Mouse (Mus musculus) limb, embryonic 14.5 days (tissue): ENCODE measurements around the gene Btbd11. TPM values are rescaled to one million over a fixed set of nuclear protein-coding genes. Genes with fewer than 3 reads are reported as not detected.
A peak's percentile ranks its signal among the peaks of the same experiment; 100 is the strongest.

Source experiments
- ATAC-seq: fragments of 200-750 bp; cut with Nextera tagmentation; 2 replicates; pipeline ENCODE4 v1.8.0; 2017; ENCODE audit warnings: low read depth, moderate number of reproducible peaks, moderate TSS enrichment; ENCODE audit not compliant: low FRiP score
- DNase-seq: peaks from one replicate; pipeline ENCODE4 v3.0.0-alpha.2; 2015; ENCODE audit warnings: low spot score
- H3K27ac ChIP-seq: fragments of 300-500 bp; sonication (generic); replicated peaks from 2 replicates; pipeline ENCODE4 v1.5.1; 2014; ENCODE audit warnings: low read depth, mild to moderate bottlenecking, low read length, moderate library complexity, mixed read lengths
- H3K27me3 ChIP-seq: fragments of 300-500 bp; sonication (generic); 2 replicates; pipeline ENCODE4 v1.6.1; 2014; ENCODE audit warnings: low read length, mixed read lengths; ENCODE audit not compliant: control insufficient read depth, insufficient read depth
- H3K36me3 ChIP-seq: fragments of 300-500 bp; sonication (generic); 2 replicates; pipeline ENCODE4 v1.6.1; 2014; ENCODE audit warnings: mild to moderate bottlenecking, low read length, moderate library complexity, mixed read lengths; ENCODE audit not compliant: control insufficient read depth, insufficient read depth
- H3K4me1 ChIP-seq: fragments of 300-500 bp; sonication (generic); 2 replicates; pipeline ENCODE4 v1.6.1; 2014; ENCODE audit warnings: antibody characterized with exemption, low read length, mixed read lengths; ENCODE audit not compliant: control insufficient read depth, insufficient read depth
- H3K4me2 ChIP-seq: fragments of 300-500 bp; sonication (generic); replicated peaks from 2 replicates; pipeline ENCODE4 v1.6.1; 2014; ENCODE audit warnings: low read depth, mild to moderate bottlenecking, low read length, moderate library complexity; ENCODE audit not compliant: severe bottlenecking
- H3K4me3 ChIP-seq: fragments of 300-500 bp; sonication (generic); replicated peaks from 2 replicates; pipeline ENCODE4 v1.5.1; 2014; ENCODE audit warnings: low read length
- H3K9ac ChIP-seq: fragments of 300-500 bp; sonication (generic); 2 replicates; pipeline ENCODE4 v1.6.1; 2014; ENCODE audit warnings: mild to moderate bottlenecking, low read depth, low read length, moderate library complexity; ENCODE audit not compliant: severe bottlenecking
- H3K9me3 ChIP-seq: fragments of 300-500 bp; sonication (generic); 2 replicates; pipeline ENCODE4 v1.6.1; 2016; ENCODE audit warnings: low read length; ENCODE audit not compliant: control insufficient read depth
- POLR2A ChIP-seq: fragments of 200-500 bp; IDR thresholded peaks from 2 replicates; pipeline ENCODE4 v1.8.0; 2012; ENCODE audit warnings: inconsistent platforms, mild to moderate bottlenecking, moderate library complexity, borderline replicate concordance; ENCODE audit not compliant: insufficient read depth, insufficient read length; ENCODE audit errors: extremely low read depth
- WGBS: fragments of 180-500 bp; shearing (Covaris S2); extraction: QIAGEN DNeasy Blood & Tissue Kit; methylation state at CpG from one replicate; pipeline ENCODE4 v1.1.7; 2014; 5-methylcytosine and 5-hydroxymethylcytosine counted together
- polyA plus RNA-seq, 2 experiments: library from polyadenylated mRNA; depleted of rRNA in 1 of 2; stranded (reverse) in 1 of 2; unstranded in 1 of 2; fragments of >200 nt; fragmentation: Nextera tagmentation in 1 of 2; extraction: Ambion mirVana in 1 of 2; gene quantifications; 2 replicates each; pipeline versions ENCODE4 v1.2.1 to v1.2.3; 2012 to 2014

Gene Btbd11
- polyA plus RNA-seq, 2 experiments: 10.2 to 11.6 TPM

DNA sequence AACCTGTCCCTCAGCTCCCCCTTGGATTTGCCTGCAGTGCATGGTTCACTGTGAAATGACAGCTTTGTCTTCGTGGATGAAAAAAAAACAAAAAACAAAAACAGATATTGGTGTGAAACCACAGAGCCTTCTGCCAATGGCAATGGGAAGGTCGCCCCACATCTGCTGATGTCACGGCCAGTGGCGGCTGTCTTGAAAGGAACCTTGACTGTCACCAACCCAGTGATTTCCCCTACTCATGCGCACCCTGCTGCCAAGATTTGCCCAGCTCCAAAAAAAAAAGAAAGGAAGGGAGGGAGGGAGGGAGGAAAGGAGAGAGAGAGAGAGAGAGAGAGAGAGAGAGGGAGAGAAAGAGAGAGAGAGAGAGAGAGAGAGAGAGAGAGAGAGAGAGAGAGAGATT, 251.5 kb downstream of the Btbd11 start:
- no peak for ATAC-seq
- no peak overlapping the region for H3K9ac ChIP-seq

DNA sequence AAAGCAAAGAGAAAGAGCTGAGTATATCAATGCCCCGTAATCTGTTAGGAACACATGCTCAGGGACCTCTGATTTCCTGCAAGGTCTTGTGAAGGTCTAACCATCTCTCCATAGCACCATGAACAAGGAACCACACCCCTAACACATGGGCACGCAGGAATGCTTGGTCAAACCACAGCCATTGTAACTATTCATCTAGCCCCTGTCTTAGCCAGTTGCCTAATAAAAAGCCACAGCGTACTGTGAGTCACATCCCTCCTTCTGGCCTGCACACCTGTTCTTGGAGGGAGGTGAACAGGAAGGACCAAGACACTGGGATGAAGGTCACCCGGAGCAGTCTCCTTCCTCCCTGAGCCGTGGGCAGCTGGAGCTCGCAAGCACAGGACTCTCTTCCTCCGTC, 253.0 kb downstream of the Btbd11 start:
- Histone ChIP-seq H3K9me3 (no peaks in the 10 kb centered on the region), H3K36me3 (no peaks in the 10 kb centered on the region), H3K4me1 (peaks cover 7% of the 10 kb centered on the region), H3K27ac (no peak overlapping the region), H3K9ac (no peak overlapping the region), H3K4me2 (no peak overlapping the region), H3K27me3 (no peaks in the 10 kb centered on the region), H3K4me3 (no peak overlapping the region)
- DNase-seq (no peak), ATAC-seq (no peak)
- TF ChIP-seq POLR2A: no peak
- 67% methylated on average over 7 of the region's 7 CpGs for WGBS

More for the DNA sequence above, 251.5 kb downstream of the Btbd11 start:
- H3K9me3 ChIP-seq: no peaks in the 10 kb centered on the region
- no peak overlapping the region for H3K4me2 ChIP-seq
- H3K27ac ChIP-seq: no peak overlapping the region
- no peaks in the 10 kb centered on the region for H3K27me3 ChIP-seq
- H3K4me1 ChIP-seq: peaks cover 7% of the 10 kb centered on the region
- WGBS: 74% methylated on average over 5 of the region's 5 CpGs
- H3K4me3 ChIP-seq: no peak overlapping the region
- no peak for TF ChIP-seq POLR2A
- DNase-seq: no peak
- peaks cover 2% of the 10 kb centered on the region; the same call in 1 of the 2 replicates for H3K36me3 ChIP-seq

DNA sequence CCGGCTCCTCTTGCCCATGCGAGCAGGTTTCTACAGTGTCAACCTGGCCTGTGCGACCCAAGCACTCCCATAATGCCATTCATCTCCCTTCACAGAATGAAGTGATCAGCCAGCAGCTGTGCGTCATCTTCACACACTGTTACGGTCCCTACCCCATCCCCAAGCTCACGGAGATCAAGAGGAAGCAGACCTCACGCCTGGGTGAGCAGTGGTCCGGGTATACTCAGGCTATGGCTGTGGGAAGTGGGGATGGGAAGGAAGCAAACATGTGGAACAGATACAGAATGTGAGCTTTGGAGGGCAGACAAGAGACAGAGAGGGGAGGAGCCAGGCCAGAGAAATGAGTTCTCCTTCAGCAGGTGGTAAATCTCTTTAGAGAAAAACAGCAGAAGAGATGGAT, 253.8 kb downstream of the Btbd11 start:
- DNase-seq (no peak), ATAC-seq (no peak)
- H3K27ac ChIP-seq: no peak overlapping the region
- H3K9ac ChIP-seq: no peak overlapping the region
- peaks cover 7% of the 10 kb centered on the region for H3K4me1 ChIP-seq
- H3K27me3 ChIP-seq: no peaks in the 10 kb centered on the region
- no peaks in the 10 kb centered on the region for H3K9me3 ChIP-seq
- no peak overlapping the region for H3K4me2 ChIP-seq
- TF ChIP-seq POLR2A: no peak
- WGBS: 85% methylated on average over 8 of the region's 8 CpGs
- H3K36me3 ChIP-seq: no peaks in the 10 kb centered on the region
- H3K4me3 ChIP-seq: no peak overlapping the region

DNA sequence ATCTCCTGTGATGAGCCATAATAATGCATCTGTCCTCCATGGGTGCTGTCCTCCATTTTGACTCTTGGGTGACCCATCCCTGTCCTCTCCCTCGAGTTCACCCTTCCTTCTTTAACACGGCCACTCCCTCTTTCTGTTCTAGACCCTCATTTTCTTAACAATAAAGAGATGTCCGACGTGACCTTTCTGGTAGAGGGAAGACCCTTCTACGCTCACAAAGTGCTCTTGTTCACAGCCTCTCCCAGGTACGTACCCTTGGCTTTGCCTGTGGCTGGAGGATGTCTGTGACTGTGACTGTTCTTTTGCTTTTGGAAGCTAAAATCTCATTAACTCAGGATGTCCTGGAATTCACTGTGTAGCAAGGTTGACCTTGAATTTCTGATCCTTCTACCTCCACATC, 258.7 kb downstream of the Btbd11 start:
- no peak for TF ChIP-seq POLR2A
- 0 out of 2 replicates have a peak, but pooled peaks cover 5% of the 10 kb centered on the region for H3K4me1 ChIP-seq
- 88% methylated on average over 6 of the region's 6 CpGs for WGBS

DNA sequence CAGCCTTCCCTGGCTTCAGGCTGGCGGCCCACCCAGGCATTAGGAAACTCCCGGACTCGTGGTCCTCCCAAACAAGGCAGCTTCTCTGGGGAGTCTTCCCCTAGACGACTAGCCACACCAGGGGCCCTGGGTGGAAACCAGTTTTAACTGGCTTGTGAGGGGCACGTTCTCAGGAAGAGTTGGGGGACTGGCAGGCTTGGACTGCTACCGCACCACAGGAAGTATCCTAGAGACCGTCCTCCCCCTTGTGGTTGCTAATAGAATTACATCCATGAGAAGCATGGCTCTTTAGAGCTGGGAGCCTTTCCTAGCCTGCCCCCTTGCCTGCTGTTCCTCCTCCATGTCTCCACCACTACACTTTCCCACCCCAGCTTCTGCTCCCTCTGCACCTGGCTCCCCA, 265.1 kb downstream of the Btbd11 start:
- Histone ChIP-seq H3K4me1 (0 out of 2 replicates have a peak, but pooled peaks cover 5% of the 10 kb centered on the region), H3K4me3 (no peak overlapping the region), H3K4me2 (no peak overlapping the region), H3K9ac (no peak overlapping the region), H3K27ac (no peak overlapping the region), H3K36me3 (peaks cover 5% of the 10 kb centered on the region; the same call in 1 of the 2 replicates), H3K9me3 (no peaks in the 10 kb centered on the region), H3K27me3 (no peaks in the 10 kb centered on the region)
- 24% methylated on average over 7 of the region's 7 CpGs for WGBS
- TF ChIP-seq POLR2A: no peak
- ATAC-seq (peak; percentile 72), DNase-seq (peak; percentile 84)

More for the DNA sequence above, 258.7 kb downstream of the Btbd11 start:
- Histone ChIP-seq H3K27ac (no peak overlapping the region), H3K4me3 (no peak overlapping the region), H3K36me3 (peaks cover 5% of the 10 kb centered on the region; the same call in 1 of the 2 replicates), H3K4me2 (no peak overlapping the region), H3K9me3 (no peaks in the 10 kb centered on the region), H3K9ac (no peak overlapping the region), H3K27me3 (no peaks in the 10 kb centered on the region)
- ATAC-seq (no peak), DNase-seq (no peak)

DNA sequence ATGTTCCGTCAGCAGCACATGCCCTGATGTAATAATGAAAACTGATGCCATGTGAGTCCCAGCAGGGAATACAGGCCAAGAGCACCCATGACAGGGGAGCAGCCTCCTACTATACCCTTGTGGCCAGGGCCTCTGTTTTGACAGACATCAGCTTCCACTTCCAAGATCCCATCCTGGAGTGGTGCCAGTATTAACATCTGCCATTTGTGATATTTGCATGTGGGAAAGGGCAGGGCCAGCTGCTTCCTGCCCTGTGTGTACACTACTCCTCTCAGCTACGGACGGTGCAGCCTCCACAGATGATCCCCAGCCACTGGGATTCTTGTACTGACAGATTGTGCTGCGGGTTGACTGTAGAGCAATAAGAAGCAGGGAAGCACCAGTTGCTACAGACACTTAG, 269.3 kb downstream of the Btbd11 start:
- H3K27ac ChIP-seq: no peak overlapping the region
- H3K27me3 ChIP-seq: no peaks in the 10 kb centered on the region
- H3K9ac ChIP-seq: no peak overlapping the region
- ATAC-seq: peak; percentile 55; the same call in 1 of the 2 replicates
- WGBS: 50% methylated on average over 4 of the region's 4 CpGs
- peak; percentile 63 for DNase-seq
- H3K4me3 ChIP-seq: no peak overlapping the region
- H3K4me1 ChIP-seq: no peaks in the 10 kb centered on the region
- no peaks in the 10 kb centered on the region for H3K36me3 ChIP-seq
- no peaks in the 10 kb centered on the region for H3K9me3 ChIP-seq
- TF ChIP-seq POLR2A: no peak
- H3K4me2 ChIP-seq: no peak overlapping the region
